Mouse (Mus musculus): ENCODE measurements around the gene Tfec.

The Tfec gene

DNA sequence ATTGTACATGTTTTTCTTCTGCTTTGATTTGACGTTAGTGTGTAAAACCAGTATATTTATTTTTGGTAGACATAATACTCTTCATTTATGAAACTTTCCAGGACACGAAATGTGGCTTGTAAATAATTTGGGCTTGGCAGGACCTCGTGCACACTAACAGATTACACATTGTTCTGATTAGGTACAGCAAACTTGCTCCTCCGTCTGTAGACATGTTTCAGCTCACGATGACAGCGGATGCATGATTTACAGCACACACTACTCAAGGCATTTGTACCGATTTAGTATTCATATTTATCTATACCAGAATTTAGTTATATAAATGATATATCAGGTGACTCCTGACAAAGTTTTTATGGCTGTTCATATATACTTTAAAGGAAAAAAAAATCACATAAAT lies 104.2 kb downstream of the Tfec start:
- no peak for DNase-seq (ENCODE audit: low read depth, low spot score)

DNA sequence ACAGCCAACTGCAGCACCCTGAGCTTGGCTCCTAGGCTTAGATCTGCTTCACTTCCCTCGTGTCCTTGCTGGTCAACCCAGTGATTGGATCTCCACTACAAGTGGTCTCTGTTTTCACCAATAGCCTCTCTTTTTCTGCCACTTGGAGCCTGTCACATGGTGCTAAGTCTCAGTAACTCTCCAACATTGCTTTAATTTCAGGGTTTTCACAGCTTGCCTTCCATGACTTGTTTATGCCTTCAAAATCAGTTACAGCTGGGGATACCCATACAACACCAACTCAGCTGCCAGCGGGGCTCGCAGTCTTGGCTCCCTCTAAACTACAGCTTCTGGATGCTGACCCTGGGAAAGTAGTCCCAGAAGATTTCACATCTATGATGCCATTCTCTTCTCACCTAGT lies 113.1 kb downstream of the Tfec start:
- no peak for DNase-seq (ENCODE audit: low read depth, low spot score)

Data from skeletal muscle tissue, adult 2 months (tissue).